Mouse (Mus musculus): ENCODE data around the gene Usp39. TPM values are rescaled to one million over a fixed set of nuclear protein-coding genes. Genes with fewer than 3 reads are reported as not detected.

Usp39 gene
- polyA plus RNA-seq, 1 experiment = 55.4 TPM

- Histone ChIP-seq H3K27me3 (ENCODE audit: control insufficient read depth, insufficient read depth, insufficient read length) (no peaks in the 10 kb centered on the region), H3K4me3 (no peak overlapping the region), H3K4me2 (ENCODE audit: low read depth) (no peak overlapping the region), H3K79me2 (ENCODE audit: control insufficient read depth, insufficient read depth) (no peaks in the 10 kb centered on the region), H3ac (ENCODE audit: control insufficient read depth, insufficient read length) (no peak overlapping the region), H3K36me3 (ENCODE audit: control insufficient read depth, insufficient read depth) (peaks cover 4% of the 10 kb centered on the region)
- TF ChIP-seq TCF12 (IDR thresholded peaks at IDR 0.05; ENCODE audit: insufficient read depth, poor library complexity, severe bottlenecking) (no peak), USF1 (IDR thresholded peaks at IDR 0.05; ENCODE audit: low read depth) (no peak), REST (IDR thresholded peaks at IDR 0.05; ENCODE audit: insufficient read depth, insufficient read length) (no peak), MAX (IDR thresholded peaks at IDR 0.05; ENCODE audit: low read depth) (no peak), POLR2A (IDR thresholded peaks at IDR 0.05; ENCODE audit: insufficient read length, low read depth) (no peak)
These were observed 22.5 kb upstream of the Usp39 start for GRCm38 (mm10) chr6:72367460-72367974.

GRCm38 (mm10) chr6:72366844-72367443 is 22.0 kb upstream of the Usp39 start, which contains the start of gene Rnf181:
TSS of gene Rnf181 (minus strand) at chr6:72366956.
- H3K4me3 ChIP-seq = no peak within 1 kb of the TSS
- no peaks in the 10 kb centered on the region for H3K27me3 ChIP-seq (ENCODE audit: control insufficient read depth, insufficient read depth, insufficient read length)
- peaks cover 3% of the 10 kb centered on the region for H3K36me3 ChIP-seq (ENCODE audit: control insufficient read depth, insufficient read depth)
- H3K79me2 ChIP-seq (ENCODE audit: control insufficient read depth, insufficient read depth) = peaks cover 2% of the 10 kb centered on the region
- no peak within 1 kb of the TSS for H3K4me2 ChIP-seq (ENCODE audit: low read depth)
- H3ac ChIP-seq (ENCODE audit: control insufficient read depth, insufficient read length) = no peak within 1 kb of the TSS
- TF ChIP-seq MYOD1 (IDR thresholded peaks at IDR 0.05; ENCODE audit: control insufficient read depth in 1 of 3, insufficient read length in 2 of 3, low read depth in 2 of 3) (no peak), E2F4 (IDR thresholded peaks at IDR 0.05; ENCODE audit: insufficient read depth) (no peak), POLR2AphosphoS2 (IDR thresholded peaks at IDR 0.05; ENCODE audit: insufficient read length, low read depth) (peak; percentile 44), MAX (IDR thresholded peaks at IDR 0.05; ENCODE audit: low read depth) (no peak)

DNA sequence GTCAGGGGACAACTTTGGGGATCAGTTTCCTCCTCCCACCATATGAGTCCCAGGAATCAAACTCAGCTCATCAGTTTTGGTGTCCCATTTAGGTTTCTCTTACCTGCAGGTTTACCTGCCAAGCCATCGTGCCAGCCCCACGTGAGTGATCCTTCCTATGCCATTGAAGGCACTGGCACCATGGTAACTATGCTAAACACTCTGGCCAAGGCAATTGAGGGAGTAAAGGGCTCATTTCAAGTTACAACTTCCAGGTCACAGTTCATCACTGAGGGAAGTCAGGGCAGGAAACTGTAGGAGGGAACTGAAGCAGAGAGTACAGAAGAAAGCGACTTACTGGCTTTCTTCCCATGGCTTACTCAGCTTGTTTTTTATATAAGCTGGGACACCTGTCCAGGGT is 21.3 kb upstream of the Usp39 start:
- no peak overlapping the region for H3K4me2 ChIP-seq (ENCODE audit: low read depth)

GRCm38 (mm10) chr6:72364985-72365384 is 20.0 kb upstream of the Usp39 start:
- Histone ChIP-seq H3K4me2 (ENCODE audit: low read depth) (no peak overlapping the region), H3K36me3 (ENCODE audit: control insufficient read depth, insufficient read depth) (peaks cover 4% of the 10 kb centered on the region), H3K4me3 (no peak overlapping the region), H3K27me3 (ENCODE audit: control insufficient read depth, insufficient read depth, insufficient read length) (no peaks in the 10 kb centered on the region), H3ac (ENCODE audit: control insufficient read depth, insufficient read length) (no peak overlapping the region), H3K79me2 (ENCODE audit: control insufficient read depth, insufficient read depth) (peaks cover 14% of the 10 kb centered on the region)
- TF ChIP-seq MYOD1 (IDR thresholded peaks at IDR 0.05; ENCODE audit: control insufficient read depth in 1 of 3, insufficient read length in 2 of 3, low read depth in 2 of 3) = peak in 2 of 3 experiments; percentile 39 to 48
- TF ChIP-seq TCF3 (IDR thresholded peaks at IDR 0.05; ENCODE audit: insufficient read length, low read depth) = no peak
- TF ChIP-seq POLR2AphosphoS2 (IDR thresholded peaks at IDR 0.05; ENCODE audit: insufficient read length, low read depth) = peak; percentile 85
- TF ChIP-seq SRF (IDR thresholded peaks at IDR 0.05; ENCODE audit: control insufficient read depth, insufficient read length, low read depth) = no peak
- TF ChIP-seq MYOG (IDR thresholded peaks at IDR 0.05; ENCODE audit: control insufficient read depth in 1 of 3, insufficient read depth in 1 of 3, insufficient read length in 2 of 3, low read depth in 2 of 3) = peak in 1 of 3 experiments; percentile 72
- TF ChIP-seq E2F4 (IDR thresholded peaks at IDR 0.05; ENCODE audit: insufficient read depth) = no peak

More for the DNA sequence above, 21.3 kb upstream of the Usp39 start:
- peak; percentile 65 for TF ChIP-seq POLR2AphosphoS2 (IDR thresholded peaks at IDR 0.05; ENCODE audit: insufficient read length, low read depth)
- TF ChIP-seq SRF (IDR thresholded peaks at IDR 0.05; ENCODE audit: control insufficient read depth, insufficient read length, low read depth) = no peak
- Histone ChIP-seq H3K79me2 (ENCODE audit: control insufficient read depth, insufficient read depth) (peaks cover 8% of the 10 kb centered on the region), H3K27me3 (ENCODE audit: control insufficient read depth, insufficient read depth, insufficient read length) (no peaks in the 10 kb centered on the region), H3K36me3 (ENCODE audit: control insufficient read depth, insufficient read depth) (peaks cover 3% of the 10 kb centered on the region), H3K4me3 (no peak overlapping the region), H3ac (ENCODE audit: control insufficient read depth, insufficient read length) (no peak overlapping the region)

GRCm38 (mm10) chr6:72364009-72364408 is 19.0 kb upstream of the Usp39 start:
- no peaks in the 10 kb centered on the region for H3K27me3 ChIP-seq (ENCODE audit: control insufficient read depth, insufficient read depth, insufficient read length)
- H3K36me3 ChIP-seq (ENCODE audit: control insufficient read depth, insufficient read depth) = peaks cover 11% of the 10 kb centered on the region
- no peak overlapping the region for H3K4me3 ChIP-seq
- no peak for TF ChIP-seq REST (IDR thresholded peaks at IDR 0.05; ENCODE audit: insufficient read depth, insufficient read length)
- H3ac ChIP-seq (ENCODE audit: control insufficient read depth, insufficient read length) = no peak overlapping the region
- H3K4me2 ChIP-seq (ENCODE audit: low read depth) = no peak overlapping the region
- peaks cover 14% of the 10 kb centered on the region for H3K79me2 ChIP-seq (ENCODE audit: control insufficient read depth, insufficient read depth)

GRCm38 (mm10) chr6:72362132-72363028 is 17.4 kb upstream of the Usp39 start:
- Histone ChIP-seq H3ac (ENCODE audit: control insufficient read depth, insufficient read length) (peak overlapping the region; percentile 58), H3K4me3 (peak overlapping the region; percentile 69), H3K27me3 (ENCODE audit: control insufficient read depth, insufficient read depth, insufficient read length) (no peaks in the 10 kb centered on the region), H3K79me2 (ENCODE audit: control insufficient read depth, insufficient read depth) (peaks cover 14% of the 10 kb centered on the region), H3K36me3 (ENCODE audit: control insufficient read depth, insufficient read depth) (peaks cover 8% of the 10 kb centered on the region), H3K4me2 (ENCODE audit: low read depth) (peak overlapping the region; percentile 95)
- TF ChIP-seq TCF12 (IDR thresholded peaks at IDR 0.05; ENCODE audit: insufficient read depth, poor library complexity, severe bottlenecking) (no peak), SRF (IDR thresholded peaks at IDR 0.05; ENCODE audit: control insufficient read depth, insufficient read length, low read depth) (no peak), USF1 (IDR thresholded peaks at IDR 0.05; ENCODE audit: low read depth) (peak; percentile 94), REST (IDR thresholded peaks at IDR 0.05; ENCODE audit: insufficient read depth, insufficient read length) (no peak), MYOD1 (IDR thresholded peaks at IDR 0.05; ENCODE audit: control insufficient read depth in 1 of 3, insufficient read length in 2 of 3, low read depth in 2 of 3) (no peak), E2F4 (IDR thresholded peaks at IDR 0.05; ENCODE audit: insufficient read depth) (peak; percentile 50), POLR2AphosphoS2 (IDR thresholded peaks at IDR 0.05; ENCODE audit: insufficient read length, low read depth) (peak; percentile 72), POLR2A (IDR thresholded peaks at IDR 0.05; ENCODE audit: insufficient read length, low read depth) (peak; percentile 67), TCF3 (IDR thresholded peaks at IDR 0.05; ENCODE audit: insufficient read length, low read depth) (no peak), MYOG (IDR thresholded peaks at IDR 0.05; ENCODE audit: control insufficient read depth in 1 of 3, insufficient read depth in 1 of 3, insufficient read length in 2 of 3, low read depth in 2 of 3) (no peak)
